Mouse (Mus musculus) ES-Bruce4 (cell line): ENCODE data around the gene Mlec. TPM values are rescaled to one million over a fixed set of nuclear protein-coding genes. Genes with fewer than 3 reads are reported as not detected.

Experiments used
- H3K27ac ChIP-seq: 2 replicates; pipeline ENCODE4 v1.5.1; 2012; ENCODE audit warnings: low read length, inconsistent platforms; ENCODE audit not compliant: insufficient read depth
- H3K27me3 ChIP-seq: 2 replicates; pipeline ENCODE4 v1.6.1; 2012; ENCODE audit warnings: mild to moderate bottlenecking, low read length, inconsistent platforms; ENCODE audit not compliant: control insufficient read depth, poor library complexity, insufficient read depth, severe bottlenecking
- H3K36me3 ChIP-seq: 2 replicates; pipeline ENCODE4 v1.6.1; 2012; ENCODE audit warnings: inconsistent platforms, mild to moderate bottlenecking, low read length, moderate library complexity; ENCODE audit not compliant: control insufficient read depth, poor library complexity, insufficient read depth, severe bottlenecking
- H3K4me1 ChIP-seq: one replicate; pipeline ENCODE4 v1.8.1; 2011; ENCODE audit warnings: low read length; ENCODE audit not compliant: control insufficient read depth, insufficient read depth
- H3K4me3 ChIP-seq: 2 replicates; pipeline ENCODE4 v1.5.1; 2011; ENCODE audit warnings: low read depth, mild to moderate bottlenecking, low read length
- H3K9ac ChIP-seq: 2 replicates; pipeline ENCODE4 v1.6.1; 2012; ENCODE audit warnings: low read depth, mild to moderate bottlenecking, inconsistent platforms; ENCODE audit not compliant: poor library complexity, severe bottlenecking
- H3K9me3 ChIP-seq: replicated peaks from 2 replicates; pipeline ENCODE4 v1.6.1; 2012; ENCODE audit warnings: mild to moderate bottlenecking, low read length, inconsistent platforms; ENCODE audit not compliant: control insufficient read depth, poor library complexity, insufficient read depth, severe bottlenecking
- CTCF ChIP-seq: IDR thresholded peaks from one replicate; pipeline ENCODE4 v1.8.1; 2011; ENCODE audit warnings: low read depth, low read length
- EP300 ChIP-seq: IDR thresholded peaks from 2 replicates; pipeline ENCODE4 v1.6.1; 2011; ENCODE audit warnings: low read depth, low read length; ENCODE audit not compliant: insufficient read depth
- POLR2A ChIP-seq: IDR thresholded peaks from one replicate; pipeline ENCODE4 v1.8.1; 2011; ENCODE audit warnings: low read length; ENCODE audit not compliant: insufficient read depth
- polyA plus RNA-seq: library from polyadenylated mRNA; stranded (reverse); fragments of >200 nt; gene quantifications from 2 replicates; pipeline ENCODE4 v1.2.4, GENCODE M21; 2011; ENCODE audit warnings: low read depth; ENCODE audit not compliant: missing spikeins, insufficient read depth, insufficient read length

Mlec gene
- polyA plus RNA-seq, 1 experiment, result 137 TPM

DNA sequence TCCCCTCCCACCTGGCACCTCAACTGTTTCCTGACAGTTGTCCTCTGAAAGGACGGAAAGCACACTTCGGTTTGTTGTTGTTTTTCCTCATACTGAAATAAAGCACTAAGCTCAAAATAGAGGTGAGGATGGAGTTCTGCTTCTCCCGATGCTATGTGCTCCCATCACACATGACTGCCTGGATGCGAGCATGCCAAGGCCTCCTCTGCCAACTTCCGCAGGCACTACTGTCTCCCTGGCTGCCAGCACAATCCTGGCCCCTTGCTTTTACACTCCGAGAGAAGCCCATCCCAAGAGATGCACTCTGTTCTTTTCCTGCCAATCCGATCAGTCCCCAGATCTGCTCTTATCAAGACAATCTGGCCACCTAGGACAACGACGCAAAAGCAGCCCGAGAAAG lies 14.4 kb downstream of the Mlec start:
- Histone ChIP-seq H3K36me3 (peaks cover 23% of the 10 kb centered on the region), H3K4me1 (peaks cover 7% of the 10 kb centered on the region), H3K9ac (no peak overlapping the region), H3K4me3 (no peak overlapping the region), H3K9me3 (no peaks in the 10 kb centered on the region), H3K27me3 (no peaks in the 10 kb centered on the region), H3K27ac (no peak overlapping the region)
- no peak for TF ChIP-seq POLR2A
- no peak for TF ChIP-seq CTCF
- TF ChIP-seq EP300, result no peak

DNA sequence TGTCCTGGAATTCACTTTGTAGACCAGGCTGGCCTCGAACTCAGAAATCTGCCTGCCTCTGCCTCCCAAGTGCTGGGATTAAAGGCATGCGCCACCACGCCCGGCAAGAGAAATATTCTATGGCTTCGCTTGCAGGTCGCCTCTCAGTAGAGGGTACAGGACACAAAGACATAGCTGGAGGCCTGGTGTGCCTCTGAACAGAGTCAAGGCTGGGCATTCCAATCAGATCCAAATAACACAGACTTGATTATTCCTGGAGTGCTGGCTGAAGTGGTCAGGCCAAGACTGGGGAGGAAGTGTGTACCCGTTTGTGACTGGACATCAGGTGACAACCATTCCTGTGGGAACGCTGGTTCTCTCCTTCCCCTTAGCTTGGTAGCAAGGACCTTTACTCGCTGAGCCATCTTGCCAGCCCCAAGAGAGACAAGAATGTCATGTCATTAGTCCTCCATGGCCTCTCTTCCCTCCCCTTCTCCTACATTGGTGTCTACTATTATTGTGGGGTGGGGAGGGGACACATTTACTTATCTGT lies 15.7 kb downstream of the Mlec start:
- H3K36me3 ChIP-seq, result peaks cover 9% of the 10 kb centered on the region
- H3K4me1 ChIP-seq, result peaks cover 7% of the 10 kb centered on the region
- H3K27me3 ChIP-seq, result no peaks in the 10 kb centered on the region
- 0 out of 2 replicates have a peak overlapping the region, but pooled peaks have one; percentile 2 for H3K27ac ChIP-seq
- TF ChIP-seq POLR2A (no peak), EP300 (no peak), CTCF (no peak)
- no peak overlapping the region for H3K4me3 ChIP-seq
- H3K9me3 ChIP-seq, result no peaks in the 10 kb centered on the region
- no peak overlapping the region for H3K9ac ChIP-seq

DNA sequence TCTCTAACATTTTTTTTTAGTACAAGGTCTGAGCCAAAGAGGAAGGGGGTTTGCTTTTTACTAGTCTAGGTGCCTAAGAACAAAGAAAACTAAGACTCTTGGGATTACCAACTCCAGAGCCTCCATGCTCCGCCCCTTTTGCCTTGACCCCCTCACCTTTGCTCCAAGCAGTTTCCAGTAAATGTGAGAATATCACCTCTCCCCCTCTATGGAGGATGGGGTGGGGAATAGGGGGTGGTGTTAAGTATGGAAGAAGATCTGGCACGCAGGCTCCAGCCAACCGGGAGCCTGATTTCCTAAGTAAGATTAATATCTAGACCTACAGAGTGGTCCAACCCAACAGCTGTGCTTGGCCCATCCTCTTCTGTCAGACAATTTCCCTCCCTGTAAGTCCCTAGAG lies 17.3 kb downstream of the Mlec start:
- Histone ChIP-seq H3K9ac (no peak overlapping the region), H3K4me1 (peaks cover 4% of the 10 kb centered on the region), H3K9me3 (no peaks in the 10 kb centered on the region), H3K27ac (peak overlapping the region; percentile 1; the same call in 1 of the 2 replicates), H3K36me3 (no peaks in the 10 kb centered on the region), H3K27me3 (no peaks in the 10 kb centered on the region), H3K4me3 (no peak overlapping the region)
- no peak for TF ChIP-seq CTCF
- TF ChIP-seq EP300, result no peak
- no peak for TF ChIP-seq POLR2A

DNA sequence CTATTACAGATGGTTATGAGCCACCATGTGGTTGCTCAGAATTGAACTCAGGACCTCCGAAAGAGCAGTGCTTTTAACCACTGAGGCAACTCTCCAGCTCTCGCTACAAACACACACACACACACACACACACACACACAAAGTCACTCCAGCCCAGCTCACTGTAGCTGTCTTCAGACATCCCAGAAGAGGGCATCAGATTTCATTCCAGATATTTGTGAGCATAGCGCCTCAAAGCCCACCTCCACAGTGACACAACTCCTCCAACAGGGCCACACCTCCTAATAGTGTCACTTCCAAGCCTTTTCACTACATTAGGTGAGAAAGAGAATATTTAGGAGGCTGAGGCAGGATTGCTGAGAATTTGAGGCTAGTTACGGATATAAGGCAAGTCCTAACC lies 18.9 kb downstream of the Mlec start:
- TF ChIP-seq CTCF, result no peak
- TF ChIP-seq EP300, result no peak
- no peak for TF ChIP-seq POLR2A

DNA sequence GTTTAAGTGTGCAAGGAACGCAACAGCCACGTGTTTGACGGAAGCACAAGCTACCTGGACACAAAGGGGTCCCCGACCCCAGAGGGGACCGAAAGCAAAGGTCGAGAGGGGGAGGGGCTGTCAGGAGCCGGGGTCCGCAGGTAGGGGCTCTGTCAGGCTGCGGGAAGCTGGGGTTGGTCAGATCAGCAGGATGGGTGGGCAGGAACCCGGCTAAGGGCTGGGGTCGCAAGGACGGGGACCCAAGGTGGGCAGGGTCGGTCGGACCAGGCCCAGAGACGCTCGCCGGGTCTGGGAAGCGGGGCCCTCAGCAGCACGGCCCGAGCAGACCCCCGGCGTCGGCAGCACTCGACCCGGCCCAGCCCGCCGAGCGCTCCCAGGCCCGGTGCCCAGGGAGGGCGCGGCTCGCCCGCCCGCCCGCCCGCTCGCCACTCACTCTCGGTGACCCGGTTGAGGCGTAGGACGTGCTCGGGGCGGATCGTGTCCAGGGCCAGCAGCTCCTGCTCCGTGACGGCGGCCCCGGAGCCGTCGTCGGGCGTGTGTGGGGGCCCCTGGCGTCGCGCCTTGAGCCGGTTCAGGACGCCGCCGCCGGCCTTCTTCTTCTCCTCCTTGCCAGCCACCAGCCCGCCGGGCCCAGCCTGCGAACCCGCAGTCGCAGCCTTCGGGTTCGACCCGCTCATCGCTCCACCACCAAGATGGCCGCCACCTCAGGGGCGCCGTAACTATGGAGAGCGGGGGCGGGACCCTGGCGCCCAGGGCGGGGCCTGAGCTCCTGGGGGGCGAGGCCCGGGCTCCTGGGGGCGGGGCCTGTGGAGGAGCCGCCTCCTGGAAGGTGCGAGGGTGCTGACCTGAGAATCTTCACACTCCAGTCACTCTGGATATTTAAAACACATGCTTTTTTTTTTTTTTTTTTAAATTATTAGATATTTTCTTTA lies 23.5 kb downstream of the Mlec start, which contains the start of gene Unc119b:
TSS of gene Unc119b (minus strand) at position 742 of the 932 bp plus-strand sequence.
- Histone ChIP-seq H3K27ac (no peak within 1 kb of the TSS), H3K9me3 (no peaks in the 10 kb centered on the region), H3K4me1 (no peaks in the 10 kb centered on the region), H3K27me3 (no peaks in the 10 kb centered on the region), H3K9ac (peak within 1 kb of the TSS; percentile 94), H3K4me3 (peak within 1 kb of the TSS; percentile 71), H3K36me3 (no peaks in the 10 kb centered on the region)
- TF ChIP-seq POLR2A (no peak), EP300 (no peak), CTCF (no peak)

More for the DNA sequence above, 18.9 kb downstream of the Mlec start:
- Histone ChIP-seq H3K9ac (no peak overlapping the region), H3K36me3 (no peaks in the 10 kb centered on the region), H3K27ac (no peak overlapping the region), H3K9me3 (no peaks in the 10 kb centered on the region), H3K4me3 (no peak overlapping the region), H3K4me1 (peaks cover 4% of the 10 kb centered on the region), H3K27me3 (no peaks in the 10 kb centered on the region)
